Mouse (Mus musculus): ENCODE data around the gene Gm14698. TPM values are rescaled to one million over a fixed set of nuclear protein-coding genes. Genes with fewer than 3 reads are reported as not detected.
"Not testable (repeated sequence)": the region's sequence is repeated elsewhere in the genome, so short reads cannot be mapped to it uniquely, and the experiment has no call there.

The Gm14698 gene
- 3.7 and 4.6 TPM in 2 replicates for polyA plus RNA-seq (2015; fragmentation: Nextera tagmentation; extraction: Ambion mirVana)

DNA sequence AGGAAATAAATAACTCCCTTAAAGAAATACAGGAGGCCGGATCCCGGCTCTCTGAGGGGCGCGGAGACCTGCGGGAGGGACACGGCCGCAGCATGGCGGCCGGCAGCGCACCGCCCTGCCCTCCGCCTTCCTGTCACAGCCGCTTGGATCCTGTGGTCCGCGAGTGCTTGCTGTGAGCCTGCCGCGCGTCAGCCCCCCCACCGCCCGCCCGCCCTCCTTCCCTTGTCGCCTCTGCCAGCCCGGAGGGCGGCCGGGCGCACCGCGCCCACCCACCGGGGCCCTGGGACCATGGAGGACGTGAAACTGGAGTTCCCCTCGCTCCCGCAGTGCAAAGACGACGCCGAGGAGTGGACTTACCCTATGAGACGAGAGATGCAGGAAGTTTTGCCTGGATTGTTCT lies at the start of gene Gm14698:
Gene Gm14698, plus strand, starts transcription at position 35 of the 400 bp plus-strand sequence.
- peak within 1 kb of the TSS; percentile 50 for H3K4me2 ChIP-seq
- WGBS: 21% methylated on average over 24 of the region's 36 CpGs
- not testable (repeated sequence) for H3K36me3 ChIP-seq; H3K4me1 ChIP-seq (replicated peaks); H3K27me3 ChIP-seq; H3K27ac ChIP-seq (replicated peaks); H3K9me3 ChIP-seq
- peak; percentile 89 for ATAC-seq (ENCODE audit: low read depth)
- H3K9ac ChIP-seq: peak within 1 kb of the TSS; percentile 45; the same call in 1 of the 2 replicates
- peak within 1 kb of the TSS; percentile 31 for H3K4me3 ChIP-seq

DNA sequence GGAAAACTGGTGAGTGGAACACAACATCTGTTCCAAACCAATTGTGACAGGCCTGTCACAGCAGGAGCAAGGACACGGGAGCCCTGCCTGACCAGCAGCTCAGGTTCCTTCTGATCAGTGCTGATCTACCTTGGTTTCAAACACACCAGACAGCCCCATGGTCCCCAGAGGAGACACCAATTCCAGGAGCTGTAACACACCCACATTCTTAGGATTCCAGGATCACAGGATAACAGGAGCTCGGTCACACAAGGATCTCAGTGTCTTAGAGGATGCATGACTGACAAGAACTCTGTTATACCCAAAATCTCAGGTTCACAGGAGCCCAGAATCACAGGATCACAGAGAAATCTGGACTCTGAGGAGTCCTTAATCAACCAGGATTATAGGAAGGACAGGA lies 444 bp upstream of the Gm14698 start:
- 48% methylated on average over 2 of the region's 2 CpGs for WGBS
- not testable (repeated sequence) for H3K27me3 ChIP-seq; H3K4me1 ChIP-seq (replicated peaks); H3K9ac ChIP-seq; H3K9me3 ChIP-seq; H3K36me3 ChIP-seq; H3K27ac ChIP-seq (replicated peaks); ATAC-seq (ENCODE audit: low read depth)
- peak overlapping the region; percentile 50 for H3K4me2 ChIP-seq
- peak overlapping the region; percentile 31; the same call in 1 of the 2 replicates for H3K4me3 ChIP-seq

DNA sequence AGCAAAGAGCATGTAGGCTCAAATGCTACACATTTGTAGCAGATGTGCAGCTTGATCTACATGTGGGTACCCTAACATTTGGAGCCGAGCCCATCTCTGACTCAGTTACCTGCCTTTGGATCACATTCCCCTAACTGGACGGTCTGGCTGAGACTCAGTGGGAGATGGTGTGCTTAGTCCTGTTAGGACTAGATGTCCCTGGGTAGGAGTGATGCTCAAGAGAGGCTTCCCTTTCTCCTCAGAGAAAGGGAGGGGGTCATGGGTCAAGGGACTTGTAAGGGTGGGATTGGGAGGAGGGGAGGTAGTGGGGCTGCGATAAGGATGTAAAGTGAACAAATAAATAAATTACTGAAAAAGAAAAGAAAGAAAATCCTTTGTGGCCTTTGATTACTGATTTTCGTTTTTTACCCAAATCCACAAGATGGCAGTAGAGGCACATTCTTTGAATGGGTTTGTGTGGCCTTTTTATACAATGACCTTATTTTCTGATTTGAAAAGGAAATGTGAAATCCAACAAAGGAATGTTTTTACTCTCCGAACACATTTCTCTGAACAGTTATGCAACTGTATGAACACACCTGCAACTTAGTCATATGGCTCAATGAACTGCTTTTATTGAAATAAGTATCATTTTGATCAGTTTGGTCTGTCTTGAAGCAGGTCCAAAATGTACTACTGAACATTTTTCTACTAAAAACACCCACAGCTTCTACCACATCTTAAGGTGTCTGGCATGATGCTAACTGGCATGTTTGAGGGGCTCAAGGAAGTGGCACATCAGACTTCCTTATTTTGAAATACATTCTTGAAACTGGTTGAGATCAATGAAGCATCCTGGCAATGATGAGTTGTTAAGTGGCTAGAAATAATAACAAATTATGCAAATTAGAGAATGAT lies 18.9 kb downstream of the Gm14698 start:
- Histone ChIP-seq H3K4me1 (replicated peaks) (no peaks in the 10 kb centered on the region), H3K9ac (no peak overlapping the region), H3K9me3 (no peaks in the 10 kb centered on the region), H3K27ac (replicated peaks) (no peak overlapping the region), H3K4me2 (no peak overlapping the region), H3K36me3 (no peaks in the 10 kb centered on the region), H3K4me3 (no peak overlapping the region), H3K27me3 (no peaks in the 10 kb centered on the region)
- WGBS: 18% methylated on average over 5 of the region's 5 CpGs
- ATAC-seq (ENCODE audit: low read depth): peak; percentile 56; the same call in 1 of the 2 replicates

DNA sequence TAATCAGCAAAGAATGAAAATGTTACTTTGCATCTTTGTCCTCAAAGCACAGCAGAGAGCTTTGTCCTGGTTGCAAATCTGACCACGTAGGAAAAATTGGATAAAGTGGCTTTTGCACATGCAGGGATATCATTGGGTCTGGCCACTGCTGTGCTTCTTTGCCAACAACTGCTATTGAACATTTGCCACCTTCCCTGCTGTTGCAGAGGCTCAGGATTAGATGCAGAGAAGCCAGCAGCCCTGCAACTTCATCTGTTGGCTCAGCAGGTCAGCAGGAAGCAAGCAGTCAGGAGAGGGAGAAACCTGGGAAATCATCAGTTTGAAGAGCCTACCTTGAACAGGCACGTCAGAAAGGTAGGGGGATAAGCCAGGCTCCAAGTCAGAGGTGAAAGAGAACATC lies 44.3 kb downstream of the Gm14698 start:
- Histone ChIP-seq H3K4me3 (no peak overlapping the region), H3K9ac (no peak overlapping the region), H3K4me1 (replicated peaks) (no peaks in the 10 kb centered on the region), H3K4me2 (no peak overlapping the region), H3K27me3 (no peaks in the 10 kb centered on the region), H3K36me3 (no peaks in the 10 kb centered on the region), H3K27ac (replicated peaks) (no peak overlapping the region), H3K9me3 (no peaks in the 10 kb centered on the region)
- ATAC-seq (ENCODE audit: low read depth): no peak
- WGBS: 41% methylated on average over 2 of the region's 2 CpGs

Other genes starting within 250 kb of the Gm14698 start
- 49.5 and 56.3 TPM in 2 replicates for gene Fmr1, start 142.6 kb upstream of the Gm14698 start, polyA plus RNA-seq (2015; fragmentation: Nextera tagmentation; extraction: Ambion mirVana)
- gene Fmr1nb, start 59.3 kb upstream of the Gm14698 start, polyA plus RNA-seq (2015; fragmentation: Nextera tagmentation; extraction: Ambion mirVana): not detected in 2 replicates
- gene Gm6812, start 72.0 kb downstream of the Gm14698 start, polyA plus RNA-seq (2015; fragmentation: Nextera tagmentation; extraction: Ambion mirVana): not detected in 2 replicates